Mouse (Mus musculus): ENCODE measurements around the gene Ambra1.

Gene Ambra1

GRCm38 (mm10) chr2:91876000-91876805 is 146.3 kb downstream of the Ambra1 start:
- no peak for DNase-seq

- no peak for DNase-seq
These were observed 146.8 kb downstream of the Ambra1 start for GRCm38 (mm10) chr2:91876806-91877140.

GRCm38 (mm10) chr2:91878387-91879180 is 148.7 kb downstream of the Ambra1 start:
- DNase-seq: no peak

GRCm38 (mm10) chr2:91883961-91884360 is 154.0 kb downstream of the Ambra1 start:
- no peak for DNase-seq

- no peak for DNase-seq
These were observed 154.7 kb downstream of the Ambra1 start for GRCm38 (mm10) chr2:91884616-91885015.

GRCm38 (mm10) chr2:91894716-91895115 is 164.8 kb downstream of the Ambra1 start:
- no peak for DNase-seq

GRCm38 (mm10) chr2:91895401-91895800 is 165.5 kb downstream of the Ambra1 start:
- DNase-seq: no peak

- DNase-seq: no peak
These were observed 168.0 kb downstream of the Ambra1 start for GRCm38 (mm10) chr2:91897968-91898367.

GRCm38 (mm10) chr2:91899141-91899540 is 169.2 kb downstream of the Ambra1 start:
- DNase-seq: no peak

- DNase-seq: no peak
These were observed 170.5 kb downstream of the Ambra1 start for GRCm38 (mm10) chr2:91900431-91900830.

- DNase-seq: no peak
These were observed 172.4 kb downstream of the Ambra1 start for GRCm38 (mm10) chr2:91902336-91902735.

GRCm38 (mm10) chr2:91903171-91903925 is 173.4 kb downstream of the Ambra1 start:
- DNase-seq: no peak

- no peak for DNase-seq
These were observed 174.8 kb downstream of the Ambra1 start for GRCm38 (mm10) chr2:91904618-91905307.

GRCm38 (mm10) chr2:91906141-91906540 is 176.2 kb downstream of the Ambra1 start:
- no peak for DNase-seq

- no peak for DNase-seq
These were observed 182.7 kb downstream of the Ambra1 start for GRCm38 (mm10) chr2:91912616-91913015.

- no peak for DNase-seq
These were observed 183.6 kb downstream of the Ambra1 start for GRCm38 (mm10) chr2:91913328-91914110.

GRCm38 (mm10) chr2:91916346-91916977 is 186.5 kb downstream of the Ambra1 start:
- no peak for DNase-seq

GRCm38 (mm10) chr2:91917096-91917495 is 187.2 kb downstream of the Ambra1 start:
- no peak for DNase-seq

GRCm38 (mm10) chr2:91920130-91920529 is 190.2 kb downstream of the Ambra1 start:
- no peak for DNase-seq

- DNase-seq: peak; percentile 82
These were observed 191.4 kb downstream of the Ambra1 start for GRCm38 (mm10) chr2:91921181-91921789.

Measured in thymus, postnatal 4 days (tissue).